Mouse (Mus musculus) CH12.LX (cell line): ENCODE measurements around the gene Med8. TPM values are rescaled to one million over a fixed set of nuclear protein-coding genes. Genes with fewer than 3 reads are reported as not detected.

Source experiments
- DNase-seq: peaks from one replicate; pipeline ENCODE4 v3.0.0-alpha.2; 2013; ENCODE audit errors: extremely low read depth
- H3K27ac ChIP-seq: 2 replicates; pipeline ENCODE4 v1.5.1; 2012; ENCODE audit warnings: low read depth, mild to moderate bottlenecking, control low read depth, moderate library complexity; ENCODE audit not compliant: insufficient read depth
- H3K27me3 ChIP-seq: replicated peaks from 2 replicates; pipeline ENCODE3; 2012; ENCODE audit warnings: inconsistent platforms
- H3K36me3 ChIP-seq, 2 experiments: replicated peaks in 1 of 2; 2 replicates each; pipeline versions ENCODE3 to v1.6.1; 2012; ENCODE audit warnings: inconsistent platforms in 1 of 2, low read length in 1 of 2, mild to moderate bottlenecking in 1 of 2, mixed read lengths in 1 of 2, moderate library complexity in 1 of 2; ENCODE audit not compliant: control insufficient read depth in 1 of 2, insufficient read depth in 1 of 2
- H3K4me1 ChIP-seq, 2 experiments: 2 replicates each; pipeline ENCODE4 v1.6.1; 2012; ENCODE audit warnings: inconsistent platforms in 1 of 2, moderate library complexity in 1 of 2; ENCODE audit not compliant: insufficient read depth in 2 of 2, control insufficient read depth in 1 of 2
- H3K4me2 ChIP-seq: 2 replicates; pipeline ENCODE4 v1.6.1; 2012; ENCODE audit warnings: low read depth, mild to moderate bottlenecking, control low read depth; ENCODE audit not compliant: poor library complexity, insufficient read depth, severe bottlenecking
- H3K4me3 ChIP-seq, 3 experiments: fragments of 150-350 bp in 1 of 3; sonication (generic) in 1 of 3; replicated peaks in 1 of 3; 2 replicates each; pipeline versions ENCODE3 to v1.5.1; 2011 to 2012; ENCODE audit warnings: low read depth in 2 of 3, low read length in 2 of 3, mild to moderate bottlenecking in 2 of 3, moderate library complexity in 2 of 3, control low read depth in 1 of 3, improper control_type of control experiment in 1 of 3, inconsistent platforms in 1 of 3, mixed read lengths in 1 of 3; ENCODE audit not compliant: poor library complexity in 1 of 3
- H3K79me2 ChIP-seq: replicated peaks from 2 replicates; pipeline ENCODE4 v1.6.1; 2012; ENCODE audit warnings: mild to moderate bottlenecking, moderate library complexity; ENCODE audit not compliant: control insufficient read depth, poor library complexity, insufficient read depth, severe bottlenecking; ENCODE audit errors: extremely low read depth
- H3K9ac ChIP-seq: 2 replicates; pipeline ENCODE4 v1.6.1; 2012; ENCODE audit warnings: low read depth, mild to moderate bottlenecking, control low read depth, moderate library complexity; ENCODE audit not compliant: insufficient read depth
- H3K9me3 ChIP-seq: replicated peaks from 2 replicates; pipeline ENCODE3; 2012; ENCODE audit warnings: low read length, inconsistent platforms, mixed read lengths
- CHD1 ChIP-seq: IDR thresholded peaks from 2 replicates; pipeline ENCODE4 v1.6.1; 2012; ENCODE audit warnings: low read depth, low read length, improper control_type of control experiment, inconsistent platforms
- ELF1 ChIP-seq: IDR thresholded peaks from 2 replicates; pipeline ENCODE4 v1.6.1; 2014; ENCODE audit warnings: low read depth, mild to moderate bottlenecking, inconsistent platforms, low read length, improper control_type of control experiment
- EP300 ChIP-seq: IDR thresholded peaks from 2 replicates; pipeline ENCODE4 v1.6.1; 2011; ENCODE audit warnings: low read length, improper control_type of control experiment
- GABPA ChIP-seq: IDR thresholded peaks from 2 replicates; pipeline ENCODE4 v1.6.1; 2012; ENCODE audit warnings: low read depth, low read length, improper control_type of control experiment, inconsistent platforms; ENCODE audit not compliant: insufficient replicate concordance
- HCFC1 ChIP-seq: IDR thresholded peaks from 2 replicates; pipeline ENCODE4 v1.6.1; 2012; ENCODE audit warnings: low read depth, mild to moderate bottlenecking, inconsistent platforms, low read length, improper control_type of control experiment
- JUN ChIP-seq: IDR thresholded peaks from 2 replicates; pipeline ENCODE4 v1.6.1; 2011; ENCODE audit warnings: low read depth, mild to moderate bottlenecking, low read length, improper control_type of control experiment, moderate library complexity; ENCODE audit not compliant: insufficient read depth
- JUND ChIP-seq: conservative IDR thresholded peaks from 2 replicates; pipeline ENCODE4 v1.6.1; 2011; ENCODE audit warnings: low read depth, low read length, improper control_type of control experiment
- MAFK ChIP-seq: IDR thresholded peaks from 2 replicates; pipeline ENCODE4 v1.6.1; 2011; ENCODE audit warnings: low read length, improper control_type of control experiment; ENCODE audit not compliant: insufficient replicate concordance
- MEF2A ChIP-seq: IDR thresholded peaks from 2 replicates; pipeline ENCODE4 v1.6.1; 2014; ENCODE audit warnings: low read depth, mild to moderate bottlenecking, inconsistent platforms, low read length, improper control_type of control experiment, borderline replicate concordance
- MXI1 ChIP-seq: IDR thresholded peaks from 2 replicates; pipeline ENCODE4 v1.6.1; 2011; ENCODE audit warnings: mild to moderate bottlenecking, low read depth, low read length, improper control_type of control experiment
- MYC ChIP-seq: IDR thresholded peaks from 2 replicates; pipeline ENCODE4 v1.6.1; 2011; ENCODE audit warnings: low read depth, mild to moderate bottlenecking, improper control_type of control experiment, low read length
- PAX5 ChIP-seq: IDR thresholded peaks from 2 replicates; pipeline ENCODE4 v1.6.1; 2012; ENCODE audit warnings: low read length, inconsistent platforms, mixed read lengths
- POLR2A ChIP-seq: IDR thresholded peaks from 2 replicates; pipeline ENCODE4 v1.6.1; 2011; ENCODE audit warnings: low read depth, mild to moderate bottlenecking, improper control_type of control experiment, low read length
- RCOR1 ChIP-seq: conservative IDR thresholded peaks from 2 replicates; pipeline ENCODE4 v1.6.1; 2012; ENCODE audit warnings: low read depth, mild to moderate bottlenecking, inconsistent platforms, low read length, improper control_type of control experiment
- SIN3A ChIP-seq: IDR thresholded peaks from 2 replicates; pipeline ENCODE4 v1.6.1; 2012; ENCODE audit warnings: low read length, improper control_type of control experiment, inconsistent platforms
- TBP ChIP-seq: conservative IDR thresholded peaks from 2 replicates; pipeline ENCODE4 v1.6.1; 2011; ENCODE audit warnings: low read depth, low read length, improper control_type of control experiment
- TCF12 ChIP-seq: IDR thresholded peaks from 2 replicates; pipeline ENCODE4 v1.6.1; 2014; ENCODE audit warnings: low read depth, mild to moderate bottlenecking, inconsistent platforms, low read length, improper control_type of control experiment
- UBTF ChIP-seq: IDR thresholded peaks from 2 replicates; pipeline ENCODE4 v1.6.1; 2012; ENCODE audit warnings: low read depth, mild to moderate bottlenecking, inconsistent platforms, low read length, improper control_type of control experiment, moderate library complexity
- USF1 ChIP-seq: IDR thresholded peaks from 2 replicates; pipeline ENCODE4 v1.6.1; 2014; ENCODE audit warnings: low read depth, mild to moderate bottlenecking, inconsistent platforms, low read length, improper control_type of control experiment
- USF2 ChIP-seq: conservative IDR thresholded peaks from 2 replicates; pipeline ENCODE4 v1.6.1; 2011; ENCODE audit warnings: low read depth, low read length, improper control_type of control experiment
- ZC3H11A ChIP-seq: IDR thresholded peaks from 2 replicates; pipeline ENCODE4 v1.6.1; 2012; ENCODE audit warnings: low read depth, mild to moderate bottlenecking, inconsistent platforms, low read length, improper control_type of control experiment
- ZKSCAN1 ChIP-seq: IDR thresholded peaks from 2 replicates; pipeline ENCODE4 v1.6.1; 2012; ENCODE audit warnings: low read depth, inconsistent platforms, low read length, improper control_type of control experiment, borderline replicate concordance
- ZMIZ1 ChIP-seq: IDR thresholded peaks from 2 replicates; pipeline ENCODE4 v1.6.1; 2012; ENCODE audit warnings: low read depth, mild to moderate bottlenecking, inconsistent platforms, low read length, improper control_type of control experiment
- ZNF384 ChIP-seq: IDR thresholded peaks from 2 replicates; pipeline ENCODE4 v1.6.1; 2012; ENCODE audit warnings: low read depth, low read length, improper control_type of control experiment, inconsistent platforms
- dilution Hi-C: fragments of 300-500 bp; cut with MboI; formaldehyde crosslinking; loops from 2 replicates; pipeline ENCODE4 v1.14.3; 2020; ENCODE audit warnings: low sequenced_read_pairs; ENCODE audit not compliant: extremely low pct_unique_long_range_greater_than_20kb, extremely low pct_ligation_motif_present
- in situ Hi-C: fragments of 300-500 bp; cut with MboI; formaldehyde crosslinking; loops from 3 replicates; pipeline ENCODE4 v1.14.3; 2019; ENCODE audit warnings: low sequenced_read_pairs, low pct_ligation_motif_present, low pct_unique_long_range_greater_than_20kb, mixed read lengths
- polyA plus RNA-seq: library from polyadenylated mRNA; unstranded; fragments of >175 nt; gene quantifications from 2 replicates; pipeline ENCODE4 v1.2.1, GENCODE M21; 2012; ENCODE audit warnings: low read depth; ENCODE audit not compliant: insufficient read length
- total RNA-seq, 2 experiments: library from RNA; depleted of rRNA; stranded (reverse); fragments of 300-350 nt in 1 of 2; fragments of >200 nt in 1 of 2; gene quantifications; 2 replicates each; pipeline ENCODE4 v1.2.3; 2012 to 2014

Med8 gene
- total and polyA plus RNA-seq, 3 experiments, result 102 to 152 (median 109) TPM

- no peak for DNase-seq
- H3K4me2 ChIP-seq, result no peak overlapping the region
- peaks cover 97 to 100% of the 10 kb centered on the region in 2 experiments for H3K36me3 ChIP-seq
- H3K9me3 ChIP-seq, result no peaks in the 10 kb centered on the region
- in situ Hi-C loops, result no loop called here
- TF ChIP-seq CHD1 (no peak), PAX5 (no peak), JUND (no peak), TBP (no peak), ELF1 (no peak), USF2 (no peak), MXI1 (no peak), JUN (no peak), MYC (no peak), POLR2A (no peak), EP300 (no peak), USF1 (no peak), ZC3H11A (no peak), GABPA (no peak)
- H3K27ac ChIP-seq, result no peak overlapping the region
- dilution Hi-C loops, result no loop called here
- peak overlapping the region in 1 of 3 experiments; percentile 0 for H3K4me3 ChIP-seq
- no peaks in the 10 kb centered on the region for H3K27me3 ChIP-seq
- no peak overlapping the region for H3K9ac ChIP-seq
- H3K79me2 ChIP-seq, result no peaks in the 10 kb centered on the region
- H3K4me1 ChIP-seq, result peaks cover 4 to 13% of the 10 kb centered on the region in 2 experiments
Observed at GRCm38 (mm10) chr4:118390146-118390545, 19.0 kb upstream of the Med8 start.

GRCm38 (mm10) chr4:118394505-118394904 is 14.6 kb upstream of the Med8 start:
- TF ChIP-seq MXI1 (no peak), TCF12 (no peak), UBTF (no peak), HCFC1 (no peak), MAFK (no peak), GABPA (no peak), ZKSCAN1 (no peak), ZC3H11A (no peak), USF1 (no peak), ZMIZ1 (no peak), ZNF384 (no peak), MEF2A (no peak), SIN3A (no peak), ELF1 (no peak), USF2 (no peak), RCOR1 (no peak), PAX5 (no peak)
- H3K36me3 ChIP-seq, result peaks cover 89 to 98% of the 10 kb centered on the region in 2 experiments
- dilution Hi-C loops (no loop called here), in situ Hi-C loops (no loop called here)
- no peaks in the 10 kb centered on the region for H3K27me3 ChIP-seq
- no peak overlapping the region for H3K9ac ChIP-seq
- no peaks in the 10 kb centered on the region for H3K9me3 ChIP-seq
- no peak overlapping the region for H3K4me3 ChIP-seq
- DNase-seq, result no peak
- no peak overlapping the region for H3K27ac ChIP-seq
- peaks cover 4 to 12% of the 10 kb centered on the region in 2 experiments for H3K4me1 ChIP-seq
- no peaks in the 10 kb centered on the region for H3K79me2 ChIP-seq
- no peak overlapping the region for H3K4me2 ChIP-seq
